Mouse (Mus musculus) midbrain, postnatal 0 days (tissue): Measurements from ENCODE around the gene Cachd1. TPM values are rescaled to one million over a fixed set of nuclear protein-coding genes. Genes with fewer than 3 reads are reported as not detected.

Source experiments
- ATAC-seq: fragments of 200-750 bp; cut with Nextera tagmentation; 2 replicates; pipeline ENCODE4 v1.8.0; 2017; ENCODE audit warnings: moderate number of reproducible peaks, mild to moderate bottlenecking, moderate TSS enrichment, moderate library complexity; ENCODE audit not compliant: low FRiP score
- DNase-seq: peaks from one replicate; pipeline ENCODE4 v3.0.0-alpha.2; 2015; ENCODE audit warnings: low spot score
- H3K27ac ChIP-seq: fragments of 300-500 bp; sonication (generic); 2 replicates; pipeline ENCODE4 v1.5.1; 2014; ENCODE audit warnings: low read depth, mild to moderate bottlenecking, low read length, mixed read lengths
- H3K27me3 ChIP-seq: fragments of 300-500 bp; sonication (generic); 2 replicates; pipeline ENCODE4 v1.6.1; 2014; ENCODE audit warnings: low read length, control low read depth, mixed read lengths; ENCODE audit not compliant: insufficient read depth
- H3K36me3 ChIP-seq: fragments of 300-500 bp; sonication (generic); 2 replicates; pipeline ENCODE4 v1.6.1; 2014; ENCODE audit warnings: low read length, control low read depth, mixed read lengths; ENCODE audit not compliant: insufficient read depth
- H3K4me1 ChIP-seq: fragments of 300-500 bp; sonication (generic); 2 replicates; pipeline ENCODE4 v1.6.1; 2014; ENCODE audit warnings: mild to moderate bottlenecking, control low read depth, antibody characterized with exemption, low read length, mixed read lengths; ENCODE audit not compliant: insufficient read depth
- H3K4me2 ChIP-seq: fragments of 300-500 bp; sonication (generic); 2 replicates; pipeline ENCODE4 v1.6.1; 2014; ENCODE audit warnings: low read depth, mild to moderate bottlenecking, low read length, mixed read lengths; ENCODE audit not compliant: poor library complexity, severe bottlenecking
- H3K4me3 ChIP-seq: fragments of 300-500 bp; sonication (generic); 2 replicates; pipeline ENCODE4 v1.5.1; 2014; ENCODE audit warnings: low read depth, mild to moderate bottlenecking, low read length, moderate library complexity
- H3K9ac ChIP-seq: fragments of 300-500 bp; sonication (generic); replicated peaks from 2 replicates; pipeline ENCODE4 v1.6.1; 2014; ENCODE audit warnings: mild to moderate bottlenecking, low read length, moderate library complexity, mixed read lengths; ENCODE audit not compliant: poor library complexity, severe bottlenecking
- H3K9me3 ChIP-seq: fragments of 300-500 bp; sonication (generic); 2 replicates; pipeline ENCODE4 v1.6.1; 2016; ENCODE audit warnings: low read length, control low read depth
- CTCF ChIP-seq: IDR thresholded peaks from 2 replicates; pipeline ENCODE4 v1.5.1; 2016; ENCODE audit warnings: antibody characterized with exemption, mild to moderate bottlenecking
- WGBS: fragments of 180-500 bp; shearing (Covaris S2); extraction: QIAGEN DNeasy Blood & Tissue Kit; methylation state at CpG from one replicate; pipeline ENCODE4 v1.1.7; 2014; 5-methylcytosine and 5-hydroxymethylcytosine counted together
- polyA plus RNA-seq: library from polyadenylated mRNA; unstranded; fragments of >200 nt; fragmentation: Nextera tagmentation; extraction: Ambion mirVana; gene quantifications from 2 replicates; pipeline ENCODE4 v1.2.1, GENCODE M21; 2015
- total RNA-seq: library from RNA; depleted of rRNA; stranded (reverse); fragments of >200 nt; gene quantifications from 2 replicates; pipeline ENCODE4 v1.2.3, GENCODE M21; 2014

Cachd1 gene
- total and polyA plus RNA-seq, 2 experiments from 2014 or later: 26.5 to 52.2 TPM

- no peak for DNase-seq
- ATAC-seq: no peak
- Histone ChIP-seq H3K4me1 (no peaks in the 10 kb centered on the region), H3K36me3 (no peaks in the 10 kb centered on the region), H3K27ac (no peak overlapping the region), H3K9ac (no peak overlapping the region), H3K27me3 (no peaks in the 10 kb centered on the region), H3K4me3 (no peak overlapping the region), H3K9me3 (no peaks in the 10 kb centered on the region), H3K4me2 (no peak overlapping the region; the same call in 1 of the 2 replicates)
- WGBS: 76% methylated on average over 4 of the region's 4 CpGs
- TF ChIP-seq CTCF: no peak
Observed at GRCm38 (mm10) chr4:100880075-100880474, 103.6 kb downstream of the Cachd1 start.

DNA sequence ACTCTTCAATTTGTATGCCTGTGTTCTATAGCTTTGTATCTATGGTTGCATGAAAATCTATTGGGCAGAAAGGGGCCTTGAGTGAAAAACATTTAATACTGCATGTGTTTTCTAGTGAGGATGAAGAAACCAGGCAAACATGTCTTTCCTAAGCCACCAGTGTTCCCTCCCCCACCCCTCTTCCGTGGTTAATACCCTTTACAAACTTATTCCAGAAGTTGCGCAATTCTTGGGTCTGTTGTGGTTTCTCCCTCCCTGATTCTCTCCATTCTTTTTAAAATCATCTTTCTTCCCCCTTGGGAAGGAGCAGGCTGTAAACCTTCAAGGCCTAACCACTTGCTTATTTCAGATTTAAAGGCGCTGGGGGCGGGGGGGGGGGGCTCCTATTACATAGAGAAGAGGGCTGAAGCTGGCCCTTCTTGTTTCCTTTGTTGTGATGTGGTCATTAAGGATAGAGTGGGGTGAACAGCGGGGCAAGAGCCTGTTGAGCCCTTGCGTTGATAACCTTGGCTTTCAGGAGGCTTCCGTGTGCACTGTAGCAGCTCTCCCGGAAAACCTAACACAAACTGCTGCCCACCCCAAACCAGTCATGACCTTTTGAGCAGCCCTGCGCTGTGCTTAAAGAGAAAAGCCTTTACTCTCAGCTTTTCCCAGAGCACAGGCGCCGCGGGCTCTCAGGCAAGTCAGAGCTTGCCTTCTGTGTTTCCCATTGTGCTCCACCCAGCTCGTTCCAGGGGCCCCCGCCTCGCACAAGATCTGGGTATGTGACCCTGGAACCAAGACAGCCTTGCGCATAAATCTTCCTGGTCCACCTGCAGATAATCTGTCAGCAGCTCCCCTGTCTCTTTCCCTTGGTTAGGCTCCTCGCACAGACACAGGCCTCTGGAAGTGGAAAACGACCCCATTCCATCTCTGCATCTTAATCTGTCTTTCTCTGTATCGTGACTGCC, 109.6 kb downstream of the Cachd1 start:
- 0 out of 2 replicates have a peak overlapping the region, but pooled peaks have one; percentile 39 for H3K9ac ChIP-seq
- H3K27ac ChIP-seq: peak overlapping the region; percentile 38

DNA sequence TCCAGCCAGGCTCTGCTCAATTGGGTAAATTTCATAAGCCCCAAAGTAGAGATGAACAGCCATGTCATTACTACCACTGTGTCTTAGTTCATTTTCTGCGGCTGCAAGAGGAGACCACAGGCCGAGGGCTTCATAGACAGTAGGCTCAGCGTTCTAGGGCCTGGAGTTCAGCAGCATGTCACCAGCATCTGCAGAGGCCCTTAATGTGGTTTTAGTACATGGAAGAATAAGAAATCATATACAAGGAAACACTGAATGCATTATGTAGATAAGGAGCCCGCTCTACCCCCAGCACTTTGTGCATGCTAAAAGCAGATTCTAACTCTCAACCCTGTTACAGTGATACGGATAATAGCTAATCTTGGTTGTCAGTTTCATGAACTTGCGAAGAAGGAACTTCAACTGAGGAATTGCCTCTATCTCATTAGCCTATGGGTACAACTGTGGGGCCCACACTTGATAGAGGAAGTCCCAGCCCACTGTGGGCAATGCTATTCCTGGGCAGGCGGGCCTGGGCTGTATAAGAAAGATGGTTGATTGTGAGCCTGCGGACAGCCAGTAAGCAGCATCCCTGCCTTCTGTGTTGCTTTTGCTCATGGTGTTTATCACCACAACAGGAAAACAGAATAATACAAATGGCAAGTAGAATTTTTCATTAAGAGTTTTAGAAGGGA, 110.4 kb downstream of the Cachd1 start:
- Histone ChIP-seq H3K27ac (peak overlapping the region; percentile 38; the same call in 1 of the 2 replicates), H3K9ac (0 out of 2 replicates have a peak overlapping the region, but pooled peaks have one; percentile 39), H3K4me3 (no peak overlapping the region), H3K36me3 (no peaks in the 10 kb centered on the region), H3K9me3 (no peaks in the 10 kb centered on the region), H3K4me2 (no peak overlapping the region), H3K27me3 (no peaks in the 10 kb centered on the region), H3K4me1 (peaks cover 18% of the 10 kb centered on the region)
- ATAC-seq (no peak), DNase-seq (no peak)
- 62% methylated on average over 8 of the region's 8 CpGs for WGBS
- TF ChIP-seq CTCF: no peak

More for the DNA sequence above, 109.6 kb downstream of the Cachd1 start:
- H3K9me3 ChIP-seq: no peaks in the 10 kb centered on the region
- ATAC-seq (no peak), DNase-seq (no peak)
- 11% methylated on average over 19 of the region's 19 CpGs for WGBS
- H3K27me3 ChIP-seq: no peaks in the 10 kb centered on the region
- H3K4me2 ChIP-seq: no peak overlapping the region
- H3K4me1 ChIP-seq: peaks cover 18% of the 10 kb centered on the region
- H3K36me3 ChIP-seq: no peaks in the 10 kb centered on the region
- no peak for TF ChIP-seq CTCF
- no peak overlapping the region for H3K4me3 ChIP-seq

DNA sequence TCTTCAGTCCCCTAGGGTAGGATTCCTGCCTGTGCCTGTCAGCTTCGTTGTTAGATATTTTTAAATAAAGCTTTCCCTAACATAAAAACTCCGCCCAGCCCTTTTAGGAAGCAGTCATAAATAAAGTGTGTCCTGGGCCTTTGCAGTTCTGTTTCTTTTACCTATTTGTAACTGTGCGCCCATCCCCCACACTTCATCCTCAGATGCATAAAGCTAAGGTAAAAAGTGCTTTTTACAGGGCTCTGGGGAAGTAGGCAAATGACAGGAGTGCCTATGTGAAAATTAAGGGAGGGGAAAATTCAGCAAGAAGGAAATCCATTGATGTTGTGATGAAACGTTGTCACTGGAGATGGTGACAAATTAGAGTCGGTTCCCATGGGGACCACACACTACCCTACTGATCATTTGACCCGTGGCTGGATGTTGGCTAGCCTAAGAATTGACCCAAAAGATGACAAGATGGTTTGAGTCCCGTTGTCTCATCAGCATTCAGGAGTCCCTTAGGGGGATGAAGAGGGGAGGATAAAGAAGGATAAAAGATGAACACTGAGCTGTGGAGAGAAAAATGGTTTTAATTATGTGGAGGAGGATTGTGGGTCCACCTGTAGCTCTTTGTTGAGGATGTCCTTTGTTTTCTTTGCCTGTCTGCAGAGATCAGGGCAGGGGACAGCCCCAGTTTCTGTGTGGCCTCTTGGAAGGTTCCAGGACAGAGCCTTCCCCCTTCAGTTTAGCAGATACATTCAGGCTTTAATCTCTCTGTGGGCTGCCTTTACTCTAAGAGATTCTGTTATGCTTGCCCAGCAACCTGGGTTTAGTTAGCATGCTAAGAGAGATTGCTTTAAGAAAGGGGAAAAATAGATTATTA, 113.9 kb downstream of the Cachd1 start:
- Histone ChIP-seq H3K9ac (no peak overlapping the region), H3K9me3 (no peaks in the 10 kb centered on the region), H3K27ac (peak overlapping the region; percentile 71), H3K4me1 (peaks cover 18% of the 10 kb centered on the region), H3K4me3 (no peak overlapping the region), H3K27me3 (no peaks in the 10 kb centered on the region), H3K4me2 (no peak overlapping the region), H3K36me3 (no peaks in the 10 kb centered on the region)
- 16% methylated on average over 7 of the region's 7 CpGs for WGBS
- ATAC-seq (no peak), DNase-seq (no peak)
- no peak for TF ChIP-seq CTCF

- no peak for DNase-seq
- ATAC-seq: no peak
- Histone ChIP-seq H3K9me3 (no peaks in the 10 kb centered on the region), H3K4me2 (no peak overlapping the region), H3K27ac (no peak overlapping the region), H3K9ac (no peak overlapping the region), H3K4me1 (peaks cover 6% of the 10 kb centered on the region), H3K4me3 (no peak overlapping the region), H3K36me3 (no peaks in the 10 kb centered on the region), H3K27me3 (no peaks in the 10 kb centered on the region)
- TF ChIP-seq CTCF: no peak
Observed at GRCm38 (mm10) chr4:100893739-100894138, 117.3 kb downstream of the Cachd1 start.
